Mouse (Mus musculus): ENCODE results near the gene Auts2. TPM values are rescaled to one million over a fixed set of nuclear protein-coding genes. Genes with fewer than 3 reads are reported as not detected.

Gene Auts2
- polyA plus RNA-seq, 1 experiment, result 9.2 TPM

DNA sequence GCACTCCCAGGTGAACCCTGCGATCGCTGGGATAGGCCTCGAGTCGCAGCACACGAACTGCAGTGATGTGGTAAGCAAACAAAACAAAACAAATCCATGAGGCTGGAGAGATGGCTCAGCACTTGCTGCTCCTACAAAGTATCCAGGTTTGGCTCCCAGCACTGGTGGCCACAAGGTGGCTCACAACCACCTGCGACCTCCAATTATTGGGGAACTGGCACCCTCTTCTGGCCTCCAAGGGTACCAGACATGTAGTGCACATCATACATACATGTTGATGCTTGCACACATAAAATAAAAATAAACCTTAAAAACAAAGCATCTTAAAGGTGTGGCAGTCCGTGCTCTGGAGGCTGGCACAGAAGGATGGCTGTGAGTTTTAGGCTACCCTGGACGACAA, 1050.6 kb downstream of the Auts2 start:
- Histone ChIP-seq H3K27ac (ENCODE audit: insufficient read depth, low read depth, low read length) (no peak overlapping the region), H3K27me3 (replicated peaks; ENCODE audit: control insufficient read depth, insufficient read depth, low read length) (no peaks in the 10 kb centered on the region), H3K4me1 (ENCODE audit: control insufficient read depth, insufficient read depth, low read length) (no peaks in the 10 kb centered on the region), H3K36me3 (ENCODE audit: control insufficient read depth, insufficient read depth, low read length) (no peaks in the 10 kb centered on the region), H3K4me3 (ENCODE audit: insufficient read depth, low read depth, low read length) (no peak overlapping the region)
- TF ChIP-seq CTCF (conservative IDR thresholded peaks at IDR 0.05; ENCODE audit: insufficient read depth, insufficient read length, low read depth, low read length), result peak; percentile 46
- TF ChIP-seq POLR2A (IDR thresholded peaks at IDR 0.05; ENCODE audit: low read depth, low read length), result no peak
- DNase-seq, result peak; percentile 20
- WGBS, result 52% methylated on average over 8 of the region's 8 CpGs

DNA sequence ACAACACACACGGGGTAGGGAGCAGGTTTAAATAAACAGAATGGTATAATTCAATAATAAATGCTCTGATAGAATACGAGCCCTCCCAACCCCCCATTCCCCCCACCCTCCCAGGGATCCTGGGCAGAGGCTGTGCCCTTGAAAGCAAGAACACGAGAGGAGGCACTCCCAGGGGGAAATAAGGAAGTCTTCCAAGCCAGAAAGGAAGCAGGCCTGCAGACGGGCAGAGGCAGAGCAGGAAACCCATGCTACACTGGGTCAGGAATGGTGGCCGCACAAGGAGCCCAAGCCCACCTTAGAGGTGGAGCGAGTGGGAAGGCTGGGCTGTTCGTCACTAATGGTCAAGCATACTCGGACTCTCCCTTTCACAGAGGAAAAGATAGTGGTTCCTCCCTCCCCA, 1051.3 kb downstream of the Auts2 start:
- H3K4me3 ChIP-seq (ENCODE audit: insufficient read depth, low read depth, low read length), result no peak overlapping the region
- H3K4me1 ChIP-seq (ENCODE audit: control insufficient read depth, insufficient read depth, low read length), result no peaks in the 10 kb centered on the region
- WGBS, result 52% methylated on average over 8 of the region's 8 CpGs
- TF ChIP-seq POLR2A (IDR thresholded peaks at IDR 0.05; ENCODE audit: low read depth, low read length) (no peak), CTCF (conservative IDR thresholded peaks at IDR 0.05; ENCODE audit: insufficient read depth, insufficient read length, low read depth, low read length) (no peak)
- H3K27ac ChIP-seq (ENCODE audit: insufficient read depth, low read depth, low read length), result no peak overlapping the region
- H3K27me3 ChIP-seq (replicated peaks; ENCODE audit: control insufficient read depth, insufficient read depth, low read length), result no peaks in the 10 kb centered on the region
- no peaks in the 10 kb centered on the region for H3K36me3 ChIP-seq (ENCODE audit: control insufficient read depth, insufficient read depth, low read length)
- DNase-seq, result no peak

DNA sequence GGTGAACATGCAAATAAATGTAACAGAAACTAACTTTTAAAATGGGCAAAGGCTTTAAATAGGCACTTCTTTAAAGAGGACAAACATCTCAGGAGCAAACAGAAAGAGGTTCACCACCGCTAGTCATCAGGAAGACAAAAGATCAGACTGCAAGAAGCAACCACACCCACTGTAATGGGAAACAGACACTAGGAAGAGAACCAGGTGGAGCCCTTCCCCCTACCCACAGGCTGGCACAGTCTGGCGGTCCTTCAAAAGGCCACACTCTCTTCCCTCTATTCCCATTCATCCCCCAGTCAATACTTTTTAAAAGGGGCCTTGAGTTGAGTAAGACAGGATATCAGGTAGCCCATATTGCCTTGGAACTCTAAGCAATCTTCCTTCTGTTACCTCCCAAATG, 1052.3 kb downstream of the Auts2 start:
- 92% methylated on average over 2 of the region's 2 CpGs for WGBS
- no peaks in the 10 kb centered on the region for H3K4me1 ChIP-seq (ENCODE audit: control insufficient read depth, insufficient read depth, low read length)
- no peak for DNase-seq
- TF ChIP-seq POLR2A (IDR thresholded peaks at IDR 0.05; ENCODE audit: low read depth, low read length), result no peak
- no peak for TF ChIP-seq CTCF (conservative IDR thresholded peaks at IDR 0.05; ENCODE audit: insufficient read depth, insufficient read length, low read depth, low read length)
- no peak overlapping the region for H3K27ac ChIP-seq (ENCODE audit: insufficient read depth, low read depth, low read length)
- no peak overlapping the region for H3K4me3 ChIP-seq (ENCODE audit: insufficient read depth, low read depth, low read length)
- no peaks in the 10 kb centered on the region for H3K27me3 ChIP-seq (replicated peaks; ENCODE audit: control insufficient read depth, insufficient read depth, low read length)
- H3K36me3 ChIP-seq (ENCODE audit: control insufficient read depth, insufficient read depth, low read length), result no peaks in the 10 kb centered on the region

DNA sequence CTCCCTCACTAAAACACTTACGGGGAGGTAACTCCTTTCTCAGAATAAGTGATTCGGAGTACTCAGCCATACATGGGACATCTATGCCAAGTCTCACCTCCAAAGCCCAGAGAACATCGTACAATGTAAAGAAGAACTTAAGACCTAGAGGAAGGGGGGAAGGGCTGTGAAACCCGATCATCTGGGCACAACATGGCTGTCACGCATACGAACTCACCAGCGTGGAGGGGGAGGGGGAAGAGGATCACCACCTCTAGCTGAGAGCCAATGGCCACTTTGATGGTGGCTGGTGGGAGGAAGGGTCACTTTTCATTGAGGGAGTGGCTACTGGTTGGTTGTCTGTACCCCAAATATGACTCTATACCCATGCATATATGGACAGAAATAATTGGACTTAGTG, 1053.3 kb downstream of the Auts2 start:
- Histone ChIP-seq H3K27me3 (replicated peaks; ENCODE audit: control insufficient read depth, insufficient read depth, low read length) (no peaks in the 10 kb centered on the region), H3K4me1 (ENCODE audit: control insufficient read depth, insufficient read depth, low read length) (no peaks in the 10 kb centered on the region), H3K36me3 (ENCODE audit: control insufficient read depth, insufficient read depth, low read length) (no peaks in the 10 kb centered on the region), H3K27ac (ENCODE audit: insufficient read depth, low read depth, low read length) (no peak overlapping the region), H3K4me3 (ENCODE audit: insufficient read depth, low read depth, low read length) (no peak overlapping the region)
- 81% methylated on average over 7 of the region's 7 CpGs for WGBS
- no peak for TF ChIP-seq CTCF (conservative IDR thresholded peaks at IDR 0.05; ENCODE audit: insufficient read depth, insufficient read length, low read depth, low read length)
- TF ChIP-seq POLR2A (IDR thresholded peaks at IDR 0.05; ENCODE audit: low read depth, low read length), result no peak
- no peak for DNase-seq

DNA sequence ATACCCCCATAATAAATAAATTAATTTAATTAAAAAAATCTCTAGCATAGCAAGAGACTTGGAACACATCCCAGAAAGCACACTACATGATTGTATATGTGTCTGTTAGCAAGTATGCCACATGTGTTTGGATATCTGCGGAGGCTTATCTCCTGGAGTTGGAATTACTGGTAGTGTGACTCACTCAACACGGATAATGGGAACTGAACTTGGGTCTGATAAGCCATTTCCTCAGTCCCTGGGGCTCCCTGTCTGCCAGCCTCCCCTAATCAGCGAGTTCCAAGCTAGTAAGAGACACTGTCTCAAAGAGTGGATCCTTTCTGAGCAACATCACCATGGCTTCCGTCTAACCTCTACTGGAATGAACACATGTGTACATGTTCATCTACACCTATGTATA, 1056.6 kb downstream of the Auts2 start:
- WGBS, result 94% methylated on average over 4 of the region's 4 CpGs
- H3K4me1 ChIP-seq (ENCODE audit: control insufficient read depth, insufficient read depth, low read length), result no peaks in the 10 kb centered on the region
- H3K27ac ChIP-seq (ENCODE audit: insufficient read depth, low read depth, low read length), result no peak overlapping the region
- no peak for TF ChIP-seq CTCF (conservative IDR thresholded peaks at IDR 0.05; ENCODE audit: insufficient read depth, insufficient read length, low read depth, low read length)
- no peak for TF ChIP-seq POLR2A (IDR thresholded peaks at IDR 0.05; ENCODE audit: low read depth, low read length)
- no peaks in the 10 kb centered on the region for H3K36me3 ChIP-seq (ENCODE audit: control insufficient read depth, insufficient read depth, low read length)
- H3K27me3 ChIP-seq (replicated peaks; ENCODE audit: control insufficient read depth, insufficient read depth, low read length), result no peaks in the 10 kb centered on the region
- no peak overlapping the region for H3K4me3 ChIP-seq (ENCODE audit: insufficient read depth, low read depth, low read length)
- DNase-seq, result no peak

DNA sequence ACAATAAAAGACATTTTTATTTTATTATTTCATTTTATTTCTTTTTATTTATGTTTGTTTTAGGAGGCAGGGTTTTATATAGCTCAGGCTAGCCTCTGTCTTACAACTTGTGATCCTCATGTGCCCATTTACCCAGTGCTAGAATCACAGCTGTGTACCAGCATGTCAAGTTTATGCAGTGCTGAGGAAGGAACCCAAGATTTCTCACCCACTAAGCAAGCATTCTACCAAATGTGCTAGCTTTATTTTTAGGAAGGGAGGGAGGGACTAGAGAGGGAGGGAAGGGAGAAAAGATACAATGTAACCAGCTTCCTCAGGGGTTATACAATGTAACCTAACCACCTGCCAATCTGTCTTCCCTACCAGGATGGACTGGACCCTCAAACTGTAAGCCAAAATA, 1067.9 kb downstream of the Auts2 start:
- Histone ChIP-seq H3K36me3 (ENCODE audit: control insufficient read depth, insufficient read depth, low read length) (no peaks in the 10 kb centered on the region), H3K27me3 (replicated peaks; ENCODE audit: control insufficient read depth, insufficient read depth, low read length) (no peaks in the 10 kb centered on the region), H3K4me1 (ENCODE audit: control insufficient read depth, insufficient read depth, low read length) (no peaks in the 10 kb centered on the region), H3K4me3 (ENCODE audit: insufficient read depth, low read depth, low read length) (no peak overlapping the region), H3K27ac (ENCODE audit: insufficient read depth, low read depth, low read length) (no peak overlapping the region)
- no peak for TF ChIP-seq POLR2A (IDR thresholded peaks at IDR 0.05; ENCODE audit: low read depth, low read length)
- TF ChIP-seq CTCF (conservative IDR thresholded peaks at IDR 0.05; ENCODE audit: insufficient read depth, insufficient read length, low read depth, low read length), result no peak
- no peak for DNase-seq

DNA sequence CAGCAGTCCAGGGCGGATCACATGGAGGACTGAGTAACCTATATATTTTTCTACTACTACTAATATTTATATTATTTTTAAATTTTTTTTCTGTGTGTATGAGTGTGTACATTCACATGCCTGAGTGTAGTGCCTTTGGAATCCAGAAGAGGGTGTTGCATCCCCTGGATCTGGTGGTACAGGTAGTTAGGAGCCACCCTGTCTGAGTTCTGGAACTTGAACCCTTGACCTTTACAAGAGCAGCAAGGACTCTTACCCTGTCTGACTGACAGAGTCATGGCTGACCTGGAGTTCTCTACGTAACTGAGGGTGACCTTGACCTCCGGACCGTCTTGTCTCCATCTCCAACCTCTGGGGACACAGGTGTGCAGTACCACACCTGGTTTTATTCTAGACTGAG, 1074.5 kb downstream of the Auts2 start:
- H3K36me3 ChIP-seq (ENCODE audit: control insufficient read depth, insufficient read depth, low read length), result no peaks in the 10 kb centered on the region
- TF ChIP-seq CTCF (conservative IDR thresholded peaks at IDR 0.05; ENCODE audit: insufficient read depth, insufficient read length, low read depth, low read length), result no peak
- TF ChIP-seq POLR2A (IDR thresholded peaks at IDR 0.05; ENCODE audit: low read depth, low read length), result no peak
- H3K4me1 ChIP-seq (ENCODE audit: control insufficient read depth, insufficient read depth, low read length), result no peaks in the 10 kb centered on the region
- 93% methylated on average over 4 of the region's 4 CpGs for WGBS
- no peaks in the 10 kb centered on the region for H3K27me3 ChIP-seq (replicated peaks; ENCODE audit: control insufficient read depth, insufficient read depth, low read length)
- H3K4me3 ChIP-seq (ENCODE audit: insufficient read depth, low read depth, low read length), result no peak overlapping the region
- DNase-seq, result no peak
- H3K27ac ChIP-seq (ENCODE audit: insufficient read depth, low read depth, low read length), result no peak overlapping the region

DNA sequence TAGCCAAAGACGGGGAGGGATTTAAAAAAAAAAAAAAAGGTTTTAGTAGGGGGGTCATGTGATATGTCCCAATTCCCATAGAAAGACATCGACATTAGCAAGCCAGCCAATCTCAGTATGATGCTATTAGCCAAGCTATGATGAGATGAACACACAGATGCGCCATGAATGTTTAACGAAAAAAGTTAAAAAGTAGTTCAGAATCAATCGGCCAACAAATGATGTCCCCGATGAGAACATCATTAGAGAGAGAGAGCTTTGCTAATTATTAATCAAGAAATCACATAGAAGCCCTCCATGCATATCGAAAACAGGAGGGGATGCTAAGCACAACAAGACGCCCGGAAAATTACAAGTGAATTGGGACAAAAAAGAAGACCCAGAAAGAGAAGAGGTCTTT, 1077.0 kb downstream of the Auts2 start:
- WGBS, result 48% methylated on average over 9 of the region's 9 CpGs
- Histone ChIP-seq H3K4me1 (ENCODE audit: control insufficient read depth, insufficient read depth, low read length) (no peaks in the 10 kb centered on the region), H3K36me3 (ENCODE audit: control insufficient read depth, insufficient read depth, low read length) (no peaks in the 10 kb centered on the region), H3K27me3 (replicated peaks; ENCODE audit: control insufficient read depth, insufficient read depth, low read length) (no peaks in the 10 kb centered on the region), H3K27ac (ENCODE audit: insufficient read depth, low read depth, low read length) (no peak overlapping the region), H3K4me3 (ENCODE audit: insufficient read depth, low read depth, low read length) (no peak overlapping the region)
- peak; percentile 52 for DNase-seq
- TF ChIP-seq CTCF (conservative IDR thresholded peaks at IDR 0.05; ENCODE audit: insufficient read depth, insufficient read length, low read depth, low read length) (no peak), POLR2A (IDR thresholded peaks at IDR 0.05; ENCODE audit: low read depth, low read length) (no peak)

Data from kidney, adult 2 months (tissue).